14 mouse cellular contexts compared by ENCODE assay signal in the genomic region with DNA sequence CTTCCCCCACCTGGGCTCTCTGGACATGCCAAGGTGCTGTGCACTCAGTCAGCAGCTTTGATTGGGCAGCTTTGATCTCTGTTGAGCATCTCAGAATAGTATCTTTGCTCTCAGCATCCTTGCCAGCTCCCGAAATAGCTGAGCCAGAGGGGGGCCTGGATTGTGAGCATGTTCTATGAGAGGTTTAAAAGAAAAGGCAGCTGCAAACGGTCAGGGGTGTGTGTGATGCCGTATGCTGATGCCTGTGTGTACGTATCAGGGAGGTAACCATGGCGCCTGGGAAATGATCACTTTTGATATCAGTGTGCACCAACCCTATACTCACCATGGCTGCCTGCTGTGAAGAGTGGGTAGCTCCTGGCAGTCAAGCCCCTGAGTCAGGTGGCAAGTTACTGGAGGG.
DNase-seq lines count a peak whose midpoint lies in the region; ATAC-seq and TF ChIP-seq lines count a peak whose summit lies in the region.
"Had no signal": no experiment of that assay in that cellular context is flagged by ENCODE, and none has a peak within 500 bp of the region (broad histone marks: within the 10 kb centered on the region; RNA-seq: fewer than 3 reads in every experiment).

No protein-coding gene starts in this region.

- ATAC-seq in heart, postnatal 0 days (ENCODE audit: insufficient read depth, low read depth), result no peak

- H3K36me3 ChIP-seq in heart, postnatal 0 days (replicated peaks; ENCODE audit: control insufficient read depth, insufficient read depth, low read length), result no peaks in the 10 kb centered on the region
- H3K36me3 ChIP-seq: limb, embryonic 12.5 days; neural tube, embryonic 12.5 days had no signal

- no peak overlapping the region for H3K4me3 ChIP-seq in heart, postnatal 0 days (ENCODE audit: low read depth, low read length)
- H3K4me3 ChIP-seq: limb, embryonic 12.5 days; neural tube, embryonic 12.5 days had no signal

- 48% methylated on average over 5 of the region's 5 CpGs for WGBS in heart, postnatal 0 days

- TF ChIP-seq CTCF in heart, postnatal 0 days (IDR thresholded peaks at IDR 0.05; ENCODE audit: low read depth), result no peak

- H3K4me2 ChIP-seq in heart, postnatal 0 days (ENCODE audit: low read depth, low read length), result no peak overlapping the region
- H3K4me2 ChIP-seq: limb, embryonic 12.5 days; neural tube, embryonic 12.5 days had no signal

- H3K27ac ChIP-seq in heart, postnatal 0 days (ENCODE audit: low read depth), result 0 out of 2 replicates have a peak overlapping the region, but pooled peaks have one; percentile 20
- H3K27ac ChIP-seq: limb, embryonic 12.5 days; neural tube, embryonic 12.5 days; stomach, postnatal 0 days had no signal

- no peak overlapping the region for H3K9ac ChIP-seq in heart, postnatal 0 days (replicated peaks; ENCODE audit: low read depth, low read length)
- H3K9ac ChIP-seq: limb, embryonic 12.5 days; neural tube, embryonic 12.5 days had no signal

- H3K9me3 ChIP-seq in heart, postnatal 0 days (replicated peaks; ENCODE audit: control insufficient read depth, low read length), result no peaks in the 10 kb centered on the region
- H3K9me3 ChIP-seq: limb, embryonic 12.5 days; neural tube, embryonic 12.5 days had no signal

- no peaks in the 10 kb centered on the region for H3K27me3 ChIP-seq in heart, postnatal 0 days (ENCODE audit: control insufficient read depth, insufficient read depth, low read length)
- H3K27me3 ChIP-seq: limb, embryonic 12.5 days; neural tube, embryonic 12.5 days had no signal

- no peak for DNase-seq in heart, postnatal 0 days (ENCODE audit: low spot score)
- no peak for DNase-seq in heart, adult 8-10 months (ENCODE audit: low spot score)
- DNase-seq in right cerebral cortex, postnatal 10 days (ENCODE audit: low spot score in 2 of 2), result peak; percentile 59 to 75
- no peak for DNase-seq in right cerebral cortex, postnatal 14 days
- peak; percentile 72 to 81 for DNase-seq in cerebellum, postnatal 14 days
- no peak for DNase-seq in thymus, postnatal 36 days
- no peak for DNase-seq in lung, postnatal 4 days
- DNase-seq: adrenal gland, adult 8-10 months; heart, postnatal 14 days; kidney, adult 11 months; lung, adult 18-20 months had no signal

- H3K4me1 ChIP-seq in heart, postnatal 0 days (ENCODE audit: control insufficient read depth, insufficient read depth), result peaks cover 29% of the 10 kb centered on the region

- no peak for TF ChIP-seq EP300 in heart, postnatal 0 days (IDR thresholded peaks at IDR 0.05; ENCODE audit: low read depth)

Comparison
In these comparisons a context has a peak if more than half of its experiments do, and no peak if none do; other contexts are left out.
1. DNase-seq: peak in right cerebral cortex, postnatal 10 days (2 of 2) and cerebellum, postnatal 14 days (2 of 2); none in heart, postnatal 0 days (single experiment), heart, adult 8-10 months (single experiment), right cerebral cortex, postnatal 14 days (single experiment), thymus, postnatal 36 days (0 of 2) and lung, postnatal 4 days (0 of 2).